ENCODE assay signal across 8 mouse cellular contexts in the genomic region with DNA sequence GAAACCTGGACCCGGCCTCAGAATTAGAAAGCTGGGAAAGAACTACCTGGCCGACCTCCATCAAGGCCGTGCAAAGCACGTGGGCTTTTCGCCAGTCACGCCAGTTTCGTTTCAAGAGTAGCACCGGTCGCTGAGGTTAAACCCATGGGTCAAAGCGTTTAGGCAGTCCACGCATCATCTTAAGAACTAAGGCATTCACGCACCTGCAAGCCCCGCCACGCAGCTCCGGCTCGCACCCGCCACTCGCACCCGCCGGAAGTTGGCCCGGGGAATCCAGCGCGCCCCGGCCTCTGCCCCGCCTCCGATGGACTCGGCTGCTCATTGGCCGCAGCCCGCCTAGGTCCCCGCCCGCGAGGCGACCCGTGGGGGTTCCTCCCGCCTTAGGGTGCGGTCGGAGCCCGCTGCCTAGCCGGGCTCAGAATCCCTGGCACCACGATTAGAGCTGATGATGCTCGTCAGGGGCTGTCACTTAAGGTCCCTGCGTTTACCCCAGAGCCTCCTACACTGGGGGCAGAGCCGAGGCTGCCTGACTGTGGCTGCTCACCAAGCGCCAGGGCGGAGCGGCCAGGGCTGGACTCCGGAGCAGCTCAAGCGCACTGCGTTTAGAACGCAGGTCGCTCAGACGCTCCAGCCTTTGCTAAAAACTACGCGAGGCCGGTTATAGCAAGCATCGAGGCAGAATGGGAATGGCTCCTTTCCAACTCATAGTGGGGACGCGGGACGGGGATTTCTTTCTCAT. TPM values are rescaled to one million over a fixed set of nuclear protein-coding genes. Genes with fewer than 3 reads are reported as not detected.
DNase-seq lines count a peak whose midpoint lies in the region; ATAC-seq and TF ChIP-seq lines count a peak whose summit lies in the region.

A gene (minus strand): TSS at position 272 of the 739 bp plus-strand sequence.

- DNase-seq in 416B (ENCODE audit: low read depth) = peak; percentile 89
- DNase-seq in heart, adult 9 months (ENCODE audit: low spot score in 2 of 2) = peak; percentile 94 to 96
- DNase-seq in monocyte, adult 2 months (ENCODE audit: low read depth in 1 of 2, low spot score in 2 of 2) = peak; percentile 82 to 90
- peak; percentile 95 to 97 for DNase-seq in spleen, postnatal 4 days (ENCODE audit: low spot score in 2 of 2)

- H3K36me3 ChIP-seq in embryonic facial prominence, embryonic 15.5 days = peaks cover 14% of the 10 kb centered on the region
- H3K36me3 ChIP-seq in kidney, embryonic 14.5 days (ENCODE audit: control insufficient read depth, insufficient read depth, low read length) = peaks cover 17% of the 10 kb centered on the region
- peaks cover 14% of the 10 kb centered on the region for H3K36me3 ChIP-seq in limb, embryonic 15.5 days

- H3K27me3 ChIP-seq in embryonic facial prominence, embryonic 15.5 days = no peaks in the 10 kb centered on the region
- no peaks in the 10 kb centered on the region for H3K27me3 ChIP-seq in kidney, embryonic 14.5 days (ENCODE audit: control insufficient read depth, insufficient read depth, low read length)
- no peaks in the 10 kb centered on the region for H3K27me3 ChIP-seq in limb, embryonic 15.5 days

- H3K9ac ChIP-seq in embryonic facial prominence, embryonic 15.5 days = peak within 1 kb of the TSS; percentile 96
- peak within 1 kb of the TSS; percentile 93 for H3K9ac ChIP-seq in kidney, embryonic 14.5 days (ENCODE audit: low read depth, low read length)
- peak within 1 kb of the TSS; percentile 76 for H3K9ac ChIP-seq in limb, embryonic 15.5 days

- peak within 1 kb of the TSS; percentile 98 for H3K4me3 ChIP-seq in bone marrow, adult 2 months (replicated peaks; ENCODE audit: control insufficient read depth, low read depth, low read length)
- H3K4me3 ChIP-seq in embryonic facial prominence, embryonic 15.5 days (replicated peaks) = peak within 1 kb of the TSS; percentile 73
- H3K4me3 ChIP-seq in kidney, embryonic 14.5 days (ENCODE audit: low read length) = peak within 1 kb of the TSS; percentile 91
- H3K4me3 ChIP-seq in limb, embryonic 15.5 days = peak within 1 kb of the TSS; percentile 67

- WGBS in bone marrow, adult 2 months = under 1% methylated on average over 59 of the region's 59 CpGs
- under 1% methylated on average over 59 of the region's 59 CpGs for WGBS in embryonic facial prominence, embryonic 15.5 days
- WGBS in kidney, embryonic 14.5 days = under 1% methylated on average over 58 of the region's 59 CpGs
- WGBS in limb, embryonic 15.5 days = under 1% methylated on average over 59 of the region's 59 CpGs

- peak within 1 kb of the TSS; percentile 94 for H3K4me2 ChIP-seq in embryonic facial prominence, embryonic 15.5 days (replicated peaks)
- H3K4me2 ChIP-seq in kidney, embryonic 14.5 days (replicated peaks; ENCODE audit: low read depth, low read length) = peak within 1 kb of the TSS; percentile 83
- H3K4me2 ChIP-seq in limb, embryonic 15.5 days = peak within 1 kb of the TSS; percentile 86

- H3K9me3 ChIP-seq in embryonic facial prominence, embryonic 15.5 days (replicated peaks) = no peaks in the 10 kb centered on the region
- no peaks in the 10 kb centered on the region for H3K9me3 ChIP-seq in kidney, embryonic 14.5 days (ENCODE audit: control insufficient read depth, low read length)
- H3K9me3 ChIP-seq in limb, embryonic 15.5 days = no peaks in the 10 kb centered on the region

- H3K4me1 ChIP-seq in bone marrow, adult 2 months (ENCODE audit: control insufficient read depth, insufficient read depth, low read length) = no peaks in the 10 kb centered on the region; the same call in 1 of the 2 replicates
- peaks cover 4% of the 10 kb centered on the region for H3K4me1 ChIP-seq in embryonic facial prominence, embryonic 15.5 days
- H3K4me1 ChIP-seq in kidney, embryonic 14.5 days (ENCODE audit: control insufficient read depth, insufficient read depth, low read length) = peaks cover 9% of the 10 kb centered on the region; the same call in 1 of the 2 replicates
- peaks cover 10% of the 10 kb centered on the region for H3K4me1 ChIP-seq in limb, embryonic 15.5 days

- peak; percentile 91 for ATAC-seq in embryonic facial prominence, embryonic 15.5 days (ENCODE audit: insufficient number of reproducible peaks, low FRiP score, low TSS enrichment, low read depth)
- ATAC-seq in kidney, embryonic 14.5 days (ENCODE audit: low FRiP score, low TSS enrichment) = peak; percentile 92
- peak; percentile 88 for ATAC-seq in limb, embryonic 15.5 days (ENCODE audit: insufficient number of reproducible peaks, low FRiP score, low TSS enrichment, low read depth)

- peak within 1 kb of the TSS; percentile 99 for H3K27ac ChIP-seq in bone marrow, adult 2 months (ENCODE audit: control insufficient read depth, insufficient read depth, low read depth, low read length, poor library complexity)
- peak within 1 kb of the TSS; percentile 100 for H3K27ac ChIP-seq in embryonic facial prominence, embryonic 15.5 days (replicated peaks)
- H3K27ac ChIP-seq in kidney, embryonic 14.5 days (ENCODE audit: low read depth, low read length) = peak within 1 kb of the TSS; percentile 93
- H3K27ac ChIP-seq in limb, embryonic 15.5 days = peak within 1 kb of the TSS; percentile 99

- TF ChIP-seq POLR2A in bone marrow, adult 2 months (IDR thresholded peaks at IDR 0.05; ENCODE audit: borderline replicate concordance, control insufficient read depth, low read depth, low read length) = peak; percentile 99

- no peak for TF ChIP-seq CTCF in bone marrow, adult 2 months (IDR thresholded peaks at IDR 0.05; ENCODE audit: control insufficient read depth, insufficient read depth, low read length)

RNA-seq across cellular contexts. Expression of the gene that starts here (rescaled TPM):
- polyA plus RNA-seq in bone marrow, adult 2 months (2011; ENCODE audit: insufficient read depth, insufficient read length, low replicate concordance, missing spikeins) = 70.5 and 94.2 TPM in 2 replicates
- polyA plus RNA-seq in embryonic facial prominence, embryonic 15.5 days (2015; fragmentation: Nextera tagmentation; extraction: Ambion mirVana) = 96.7 and 97.1 TPM in 2 replicates
- polyA plus RNA-seq in kidney, embryonic 14.5 days (2014; fragmentation: Nextera tagmentation; extraction: Ambion mirVana) = 90.5 and 128 TPM in 2 replicates
- polyA plus RNA-seq in limb, embryonic 15.5 days (2015; fragmentation: Nextera tagmentation; extraction: Ambion mirVana) = 99.0 and 102 TPM in 2 replicates

Comparison
In these comparisons a context has a peak if more than half of its experiments do, and no peak if none do; other contexts are left out.
1. Peak in every context shown above with its lines: DNase-seq, ATAC-seq, H3K4me3 ChIP-seq and H3K27ac ChIP-seq.